Mouse (Mus musculus): Measurements from ENCODE around the gene Anxa6. TPM values are rescaled to one million over a fixed set of nuclear protein-coding genes. Genes with fewer than 3 reads are reported as not detected.

Anxa6 gene
- polyA plus RNA-seq, 1 experiment: 30.1 TPM

GRCm38 (mm10) chr11:55022508-55022907, 10.7 kb downstream of the Anxa6 start:
- no peak for TF ChIP-seq POLR2A (IDR thresholded peaks at IDR 0.05; ENCODE audit: low read depth, low read length)
- no peak for TF ChIP-seq CTCF (IDR thresholded peaks at IDR 0.05; ENCODE audit: extremely low read depth, insufficient read length, insufficient replicate concordance, low read depth, low read length)
- H3K4me3 ChIP-seq (ENCODE audit: low read depth, low read length): no peak overlapping the region
- H3K27ac ChIP-seq (ENCODE audit: insufficient read depth, low read depth, low read length): peak overlapping the region; percentile 57
- no peaks in the 10 kb centered on the region for H3K27me3 ChIP-seq (ENCODE audit: control insufficient read depth, insufficient read depth, low read length)
- peaks cover 23% of the 10 kb centered on the region for H3K4me1 ChIP-seq (ENCODE audit: control insufficient read depth, insufficient read depth, insufficient read length, low read length)
- 48% methylated on average over 5 of the region's 5 CpGs for WGBS
- no peaks in the 10 kb centered on the region for H3K36me3 ChIP-seq (ENCODE audit: control insufficient read depth, insufficient read depth, low read length)

GRCm38 (mm10) chr11:55021859-55022258, 11.4 kb downstream of the Anxa6 start:
- Histone ChIP-seq H3K4me3 (ENCODE audit: low read depth, low read length) (no peak overlapping the region), H3K27ac (ENCODE audit: insufficient read depth, low read depth, low read length) (peak overlapping the region; percentile 57; the same call in 1 of the 2 replicates), H3K27me3 (ENCODE audit: control insufficient read depth, insufficient read depth, low read length) (no peaks in the 10 kb centered on the region), H3K36me3 (ENCODE audit: control insufficient read depth, insufficient read depth, low read length) (no peaks in the 10 kb centered on the region), H3K4me1 (ENCODE audit: control insufficient read depth, insufficient read depth, insufficient read length, low read length) (peaks cover 23% of the 10 kb centered on the region)
- TF ChIP-seq POLR2A (IDR thresholded peaks at IDR 0.05; ENCODE audit: low read depth, low read length): no peak
- no peak for TF ChIP-seq CTCF (IDR thresholded peaks at IDR 0.05; ENCODE audit: extremely low read depth, insufficient read length, insufficient replicate concordance, low read depth, low read length)
- 65% methylated on average over 6 of the region's 6 CpGs for WGBS

GRCm38 (mm10) chr11:55021458-55021857, 11.8 kb downstream of the Anxa6 start:
- no peaks in the 10 kb centered on the region for H3K27me3 ChIP-seq (ENCODE audit: control insufficient read depth, insufficient read depth, low read length)
- H3K4me1 ChIP-seq (ENCODE audit: control insufficient read depth, insufficient read depth, insufficient read length, low read length): peaks cover 23% of the 10 kb centered on the region
- H3K27ac ChIP-seq (ENCODE audit: insufficient read depth, low read depth, low read length): no peak overlapping the region
- no peak for TF ChIP-seq POLR2A (IDR thresholded peaks at IDR 0.05; ENCODE audit: low read depth, low read length)
- no peak overlapping the region for H3K4me3 ChIP-seq (ENCODE audit: low read depth, low read length)
- H3K36me3 ChIP-seq (ENCODE audit: control insufficient read depth, insufficient read depth, low read length): no peaks in the 10 kb centered on the region

- Histone ChIP-seq H3K27me3 (ENCODE audit: control insufficient read depth, insufficient read depth, low read length) (no peaks in the 10 kb centered on the region), H3K4me3 (ENCODE audit: low read depth, low read length) (no peak overlapping the region), H3K27ac (ENCODE audit: insufficient read depth, low read depth, low read length) (no peak overlapping the region), H3K4me1 (ENCODE audit: control insufficient read depth, insufficient read depth, insufficient read length, low read length) (peaks cover 24% of the 10 kb centered on the region), H3K36me3 (ENCODE audit: control insufficient read depth, insufficient read depth, low read length) (no peaks in the 10 kb centered on the region)
- WGBS: 85% methylated on average over 2 of the region's 2 CpGs
- TF ChIP-seq CTCF (IDR thresholded peaks at IDR 0.05; ENCODE audit: extremely low read depth, insufficient read length, insufficient replicate concordance, low read depth, low read length): no peak
- no peak for TF ChIP-seq POLR2A (IDR thresholded peaks at IDR 0.05; ENCODE audit: low read depth, low read length)
Observed at GRCm38 (mm10) chr11:55019711-55020110, 13.5 kb downstream of the Anxa6 start.

- H3K27ac ChIP-seq (ENCODE audit: insufficient read depth, low read depth, low read length): no peak overlapping the region
- WGBS: 72% methylated on average over 6 of the region's 6 CpGs
Observed at GRCm38 (mm10) chr11:55018034-55018433, 15.2 kb downstream of the Anxa6 start.

GRCm38 (mm10) chr11:55017201-55017600, 16.0 kb downstream of the Anxa6 start:
- no peaks in the 10 kb centered on the region for H3K27me3 ChIP-seq (ENCODE audit: control insufficient read depth, insufficient read depth, low read length)
- no peak overlapping the region for H3K27ac ChIP-seq (ENCODE audit: insufficient read depth, low read depth, low read length)
- no peak overlapping the region for H3K4me3 ChIP-seq (ENCODE audit: low read depth, low read length)
- peaks cover 17% of the 10 kb centered on the region; the same call in 1 of the 2 replicates for H3K4me1 ChIP-seq (ENCODE audit: control insufficient read depth, insufficient read depth, insufficient read length, low read length)
- TF ChIP-seq POLR2A (IDR thresholded peaks at IDR 0.05; ENCODE audit: low read depth, low read length) (no peak), CTCF (IDR thresholded peaks at IDR 0.05; ENCODE audit: extremely low read depth, insufficient read length, insufficient replicate concordance, low read depth, low read length) (no peak)
- 81% methylated on average over 2 of the region's 2 CpGs for WGBS
- peaks cover 3% of the 10 kb centered on the region; the same call in 1 of the 2 replicates for H3K36me3 ChIP-seq (ENCODE audit: control insufficient read depth, insufficient read depth, low read length)

More at GRCm38 (mm10) chr11:55018034-55018433, 15.2 kb downstream of the Anxa6 start:
- no peak overlapping the region for H3K4me3 ChIP-seq (ENCODE audit: low read depth, low read length)
- H3K4me1 ChIP-seq (ENCODE audit: control insufficient read depth, insufficient read depth, insufficient read length, low read length): peaks cover 25% of the 10 kb centered on the region; the same call in 1 of the 2 replicates
- TF ChIP-seq POLR2A (IDR thresholded peaks at IDR 0.05; ENCODE audit: low read depth, low read length) (no peak), CTCF (IDR thresholded peaks at IDR 0.05; ENCODE audit: extremely low read depth, insufficient read length, insufficient replicate concordance, low read depth, low read length) (no peak)
- H3K27me3 ChIP-seq (ENCODE audit: control insufficient read depth, insufficient read depth, low read length): no peaks in the 10 kb centered on the region
- H3K36me3 ChIP-seq (ENCODE audit: control insufficient read depth, insufficient read depth, low read length): peaks cover 3% of the 10 kb centered on the region; the same call in 1 of the 2 replicates

GRCm38 (mm10) chr11:55016758-55017157, 16.5 kb downstream of the Anxa6 start:
- WGBS: 91% methylated on average over 1 of the region's 1 CpGs
- Histone ChIP-seq H3K27me3 (ENCODE audit: control insufficient read depth, insufficient read depth, low read length) (no peaks in the 10 kb centered on the region), H3K36me3 (ENCODE audit: control insufficient read depth, insufficient read depth, low read length) (peaks cover 3% of the 10 kb centered on the region; the same call in 1 of the 2 replicates), H3K4me3 (ENCODE audit: low read depth, low read length) (no peak overlapping the region), H3K27ac (ENCODE audit: insufficient read depth, low read depth, low read length) (no peak overlapping the region), H3K4me1 (ENCODE audit: control insufficient read depth, insufficient read depth, insufficient read length, low read length) (peaks cover 14% of the 10 kb centered on the region; the same call in 1 of the 2 replicates)
- TF ChIP-seq POLR2A (IDR thresholded peaks at IDR 0.05; ENCODE audit: low read depth, low read length) (no peak), CTCF (IDR thresholded peaks at IDR 0.05; ENCODE audit: extremely low read depth, insufficient read length, insufficient replicate concordance, low read depth, low read length) (no peak)

Data from small intestine, adult 2 months (tissue).